Mouse (Mus musculus): ENCODE data around the gene Abcc3. TPM values are rescaled to one million over a fixed set of nuclear protein-coding genes. Genes with fewer than 3 reads are reported as not detected.

Gene Abcc3
- polyA plus RNA-seq, 1 experiment from 2014 or later, result 0.64 TPM

DNA sequence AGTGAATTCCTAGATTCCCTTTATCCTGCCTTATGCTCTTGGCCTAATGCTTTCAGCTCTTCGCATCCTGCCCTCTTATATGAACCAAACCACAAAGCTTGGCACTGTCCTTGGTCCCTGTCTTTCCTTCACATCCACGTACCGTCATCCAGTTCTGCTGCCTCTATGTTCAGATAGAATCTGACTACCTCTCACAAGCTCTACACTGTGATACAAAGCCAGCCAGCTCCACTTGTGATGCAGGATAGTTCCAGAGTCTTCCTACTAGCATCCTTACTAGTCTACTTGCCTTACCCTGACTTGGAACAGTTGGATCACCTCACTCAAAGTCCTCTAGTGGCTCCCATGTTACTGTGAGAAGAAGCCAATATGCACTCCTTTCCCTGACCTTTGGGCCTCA is 62.6 kb downstream of the Abcc3 start:
- DNase-seq (ENCODE audit: low read depth, low spot score), result no peak
- in situ Hi-C loops (cut with MboI; ENCODE audit: low pct_unique_long_range_greater_than_20kb), result no loop called here
- no peak for ATAC-seq
- POLR2A ChIA-PET, result interaction anchor here (1.0 to 2.1 kb wide), 3 partner anchors 10 to 156 kb away, joined by 3 to 5 read pairs (median 5); partner anchors contain the start of gene Spata20
- no peak for TF ChIP-seq CTCF (IDR thresholded peaks at IDR 0.05)
- CTCF ChIA-PET, result interaction anchor here (0.7 to 7.6 kb wide), 12 partner anchors 9 to 219 kb away, joined by 3 to 56 read pairs (median 4); partner anchors contain the start of genes Epn3, Rsad1 and Spata20
- H3K27me3 ChIP-seq, result no peaks in the 10 kb centered on the region

GRCm38 (mm10) chr11:94329270-94329891 is 63.4 kb downstream of the Abcc3 start:
- ATAC-seq (peak; percentile 28), DNase-seq (ENCODE audit: low read depth, low spot score) (no peak)
- CTCF ChIA-PET, result interaction anchor here (1.1 to 7.6 kb wide), 10 partner anchors 8 to 217 kb away, joined by 3 to 56 read pairs (median 4); partner anchors contain the start of genes Epn3 and Spata20
- no peaks in the 10 kb centered on the region for H3K27me3 ChIP-seq
- POLR2A ChIA-PET, result interaction anchor here (1.0 to 2.1 kb wide), 3 partner anchors 10 to 157 kb away, joined by 3 to 5 read pairs (median 5); partner anchors contain the start of gene Spata20
- in situ Hi-C loops (cut with MboI; ENCODE audit: low pct_unique_long_range_greater_than_20kb), result no loop called here
- TF ChIP-seq CTCF (IDR thresholded peaks at IDR 0.05), result peak; percentile 79

DNA sequence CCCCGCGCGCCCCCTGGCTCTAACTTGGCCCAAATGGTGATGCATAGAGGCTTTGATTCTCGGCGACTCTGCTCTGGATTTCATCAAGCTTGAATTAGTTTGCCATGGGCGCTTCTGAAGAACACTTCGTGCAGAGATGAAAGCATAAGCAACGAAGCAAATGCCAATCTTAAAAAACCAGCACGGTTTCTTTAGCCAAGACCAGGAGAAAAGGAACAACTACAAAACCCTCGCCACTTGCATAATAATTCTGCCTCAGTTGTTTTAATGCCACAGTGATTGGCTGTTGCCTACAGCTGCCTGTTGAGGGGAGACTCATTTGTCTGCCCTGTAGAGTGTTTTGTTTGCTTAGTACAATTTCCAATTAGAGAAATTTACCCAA is 64.2 kb downstream of the Abcc3 start:
- POLR2A ChIA-PET, result interaction anchor here (0.7 to 2.1 kb wide), 4 partner anchors 10 to 152 kb away, joined by 3 to 5 read pairs (median 4); partner anchors contain the start of gene Tob1
- DNase-seq (ENCODE audit: low read depth, low spot score) (no peak), ATAC-seq (no peak)
- in situ Hi-C loops (cut with MboI; ENCODE audit: low pct_unique_long_range_greater_than_20kb), result no loop called here
- H3K27me3 ChIP-seq, result no peaks in the 10 kb centered on the region
- CTCF ChIA-PET, result interaction anchor here (1.5 to 7.6 kb wide), 4 partner anchors 11 to 159 kb away, joined by 6 to 56 read pairs (median 30); partner anchors contain the start of gene Spata20
- TF ChIP-seq CTCF (IDR thresholded peaks at IDR 0.05), result no peak

GRCm38 (mm10) chr11:94327693-94328643 is 64.8 kb downstream of the Abcc3 start, which contains the start of gene Ankrd40:
TSS of gene Ankrd40 (plus strand) at chr11:94328001.
- H3K27me3 ChIP-seq, result no peaks in the 10 kb centered on the region
- in situ Hi-C loops (cut with MboI; ENCODE audit: low pct_unique_long_range_greater_than_20kb), result no loop called here
- ChIA-PET CTCF (interaction anchor here (1.1 to 7.6 kb wide), 4 partner anchors 12 to 220 kb away, joined by 3 to 56 read pairs (median 30); partner anchors contain the start of gene Spata20), POLR2A (interaction anchor here (0.7 to 1.6 kb wide), 6 partner anchors 9 to 153 kb away, joined by 3 to 5 read pairs (median 4); partner anchors contain the start of gene Tob1)
- peak; percentile 89 for DNase-seq (ENCODE audit: low read depth, low spot score)
- ATAC-seq, result peak; percentile 75
- TF ChIP-seq CTCF (IDR thresholded peaks at IDR 0.05), result no peak

- POLR2A ChIA-PET, result interaction anchor here (0.8 to 1.0 kb wide), 2 partner anchors 13 kb away, joined by 3 to 4 read pairs; no protein-coding TSS in a partner anchor
- H3K27me3 ChIP-seq, result no peaks in the 10 kb centered on the region
- no peak for TF ChIP-seq CTCF (IDR thresholded peaks at IDR 0.05)
- CTCF ChIA-PET, result interaction anchor here (1.1 to 7.6 kb wide), 2 partner anchors 160 to 221 kb away, joined by 3 to 56 read pairs; partner anchors contain the start of gene Spata20
- DNase-seq (ENCODE audit: low read depth, low spot score), result no peak
- in situ Hi-C loops (cut with MboI; ENCODE audit: low pct_unique_long_range_greater_than_20kb), result no loop called here
- no peak for ATAC-seq
Measured at GRCm38 (mm10) chr11:94326961-94327411, 65.8 kb downstream of the Abcc3 start.

DNA sequence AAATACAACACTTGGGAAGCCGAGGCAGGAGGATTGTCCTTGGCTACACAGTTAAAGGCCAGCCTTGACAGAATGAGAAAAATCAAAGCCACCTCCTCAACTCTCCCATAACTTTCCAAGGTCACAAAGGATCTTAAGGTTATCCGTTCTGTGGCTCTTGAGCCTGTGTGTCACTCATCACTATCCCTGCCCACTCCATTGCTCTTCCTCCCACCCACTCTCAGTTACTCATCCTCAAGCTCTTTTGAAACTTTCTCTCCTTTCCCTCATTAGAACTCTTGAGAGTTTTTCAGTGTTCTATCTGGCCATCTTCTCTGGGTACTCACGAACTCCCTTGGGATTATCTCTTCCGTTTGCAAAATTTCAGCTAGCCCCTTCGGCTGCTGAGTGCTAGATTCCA is 68.2 kb downstream of the Abcc3 start:
- ATAC-seq, result no peak
- TF ChIP-seq CTCF (IDR thresholded peaks at IDR 0.05), result no peak
- POLR2A ChIA-PET, result no interaction called here
- in situ Hi-C loops (cut with MboI; ENCODE audit: low pct_unique_long_range_greater_than_20kb), result no loop called here
- CTCF ChIA-PET, result interaction anchor here (0.9 kb wide), 1 partner anchor 224 kb away, joined by 3 read pairs; the partner anchor contains the start of gene Rsad1
- DNase-seq (ENCODE audit: low read depth, low spot score), result no peak
- no peaks in the 10 kb centered on the region for H3K27me3 ChIP-seq

DNA sequence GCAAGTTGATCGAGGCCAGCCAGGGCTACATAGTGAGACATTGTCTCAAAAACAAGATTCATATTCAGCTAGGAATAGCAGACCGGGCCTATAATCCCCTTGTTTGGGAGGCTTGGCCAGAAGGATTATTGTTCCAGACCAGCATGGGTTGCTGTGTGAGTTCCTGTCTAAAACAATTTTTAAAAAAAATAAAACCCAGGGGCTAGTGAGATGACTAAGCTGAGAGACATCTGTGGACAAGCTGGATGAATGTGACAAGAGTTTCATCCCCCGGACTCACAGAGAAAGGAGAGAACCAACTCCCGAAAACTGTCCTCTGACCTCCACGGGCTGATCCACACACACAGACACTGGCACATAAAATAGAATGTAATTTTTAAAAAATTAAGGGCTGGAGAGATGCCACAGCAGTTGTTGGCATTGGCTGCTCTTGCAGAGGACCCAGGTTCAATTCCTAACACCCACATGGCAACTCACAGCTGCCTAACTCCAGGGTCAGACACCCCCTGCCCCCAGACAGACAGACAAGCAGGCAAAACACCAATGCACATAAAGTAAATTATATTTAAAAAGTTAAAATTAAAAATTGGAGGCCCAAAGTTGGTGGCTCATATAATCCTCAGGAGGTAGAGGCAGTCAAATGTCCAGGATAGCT is 69.4 kb downstream of the Abcc3 start:
- ChIA-PET POLR2A (no interaction called here), CTCF (no interaction called here)
- ATAC-seq (no peak), DNase-seq (ENCODE audit: low read depth, low spot score) (no peak)
- no peak for TF ChIP-seq CTCF (IDR thresholded peaks at IDR 0.05)
- H3K27me3 ChIP-seq, result no peaks in the 10 kb centered on the region
- in situ Hi-C loops (cut with MboI; ENCODE audit: low pct_unique_long_range_greater_than_20kb), result no loop called here

DNA sequence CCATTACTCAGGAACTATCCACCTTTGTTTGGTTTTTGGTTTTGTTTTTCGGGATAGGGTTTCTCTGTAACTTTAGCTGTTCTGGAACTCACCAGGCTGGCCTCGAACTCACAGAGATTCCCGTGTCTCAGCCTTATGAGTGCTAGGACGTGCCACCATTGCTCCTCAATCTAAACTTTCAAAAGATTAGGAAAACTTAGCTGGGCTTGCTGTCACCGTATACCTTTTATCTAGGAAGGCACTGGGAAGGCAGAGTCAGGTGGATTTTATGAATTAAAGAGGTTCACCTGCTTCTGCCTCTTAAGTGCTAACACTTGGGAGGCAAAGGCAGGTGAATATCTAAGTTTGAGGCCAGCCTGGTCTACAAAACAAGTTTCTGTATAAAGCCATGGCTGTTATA is 70.2 kb downstream of the Abcc3 start:
- no peak for TF ChIP-seq CTCF (IDR thresholded peaks at IDR 0.05)
- in situ Hi-C loops (cut with MboI; ENCODE audit: low pct_unique_long_range_greater_than_20kb), result no loop called here
- DNase-seq (ENCODE audit: low read depth, low spot score) (no peak), ATAC-seq (no peak)
- POLR2A ChIA-PET, result interaction anchor here (0.6 to 1.0 kb wide), 2 partner anchors 36 to 945 kb away, joined by 3 read pairs; no protein-coding TSS in a partner anchor
- H3K27me3 ChIP-seq, result no peaks in the 10 kb centered on the region
- CTCF ChIA-PET, result no interaction called here

DNA sequence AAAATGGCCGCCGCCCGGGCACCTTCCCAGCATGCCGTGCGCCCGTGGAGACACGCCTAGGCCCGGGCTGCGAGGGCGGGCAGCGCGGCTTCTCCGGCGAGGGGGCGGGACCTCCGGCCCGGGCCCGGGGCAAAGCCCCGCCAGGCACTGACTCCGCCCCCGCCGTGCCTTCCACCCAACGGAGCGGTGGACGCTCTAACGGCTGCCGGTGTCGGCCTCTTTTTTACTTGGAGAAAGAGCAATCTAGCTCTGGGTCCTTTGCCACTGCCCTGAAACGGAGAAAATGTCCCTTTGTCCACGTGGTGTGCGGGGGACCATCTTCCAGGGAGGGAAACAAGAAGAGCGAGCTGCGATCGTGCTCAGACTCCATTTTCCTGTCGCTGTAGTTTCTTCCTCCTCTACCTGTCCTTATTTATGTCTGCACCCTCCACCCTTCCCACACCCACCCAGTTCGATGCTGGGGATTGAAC is 70.8 kb downstream of the Abcc3 start, which contains the start of gene Luc7l3:
Gene Luc7l3, minus strand, starts transcription at position 58 of the 470 bp plus-strand sequence.
- POLR2A ChIA-PET, result interaction anchor here (0.6 to 1.0 kb wide), 3 partner anchors 36 to 945 kb away, joined by 3 read pairs; partner anchors contain the start of gene Epn3
- no peaks in the 10 kb centered on the region for H3K27me3 ChIP-seq
- in situ Hi-C loops (cut with MboI; ENCODE audit: low pct_unique_long_range_greater_than_20kb), result no loop called here
- peak; percentile 28 for DNase-seq (ENCODE audit: low read depth, low spot score)
- no peak for TF ChIP-seq CTCF (IDR thresholded peaks at IDR 0.05)
- ATAC-seq, result peak; percentile 97
- CTCF ChIA-PET, result interaction anchor here (1.1 kb wide), 1 partner anchor 8 kb away, joined by 3 read pairs; no protein-coding TSS in a partner anchor

Data from Patski (cell line).